Mouse (Mus musculus) layer of hippocampus, adult 8-10 months (tissue): ENCODE data around the gene Inpp4a. TPM values are rescaled to one million over a fixed set of nuclear protein-coding genes. Genes with fewer than 3 reads are reported as not detected.

Experiments used
- DNase-seq, 2 experiments: peaks; one replicate each; pipeline ENCODE4 v3.0.0; 2022; ENCODE audit warnings: low spot score in 2 of 2
- total RNA-seq, 4 experiments: library from RNA; stranded (reverse); gene quantifications; 2 replicates each; pipeline ENCODE4 v1.2.4; 2022

Inpp4a gene
- total RNA-seq, result 100 to 1,000 TPM; 157 to 181 (median 168) TPM

DNA sequence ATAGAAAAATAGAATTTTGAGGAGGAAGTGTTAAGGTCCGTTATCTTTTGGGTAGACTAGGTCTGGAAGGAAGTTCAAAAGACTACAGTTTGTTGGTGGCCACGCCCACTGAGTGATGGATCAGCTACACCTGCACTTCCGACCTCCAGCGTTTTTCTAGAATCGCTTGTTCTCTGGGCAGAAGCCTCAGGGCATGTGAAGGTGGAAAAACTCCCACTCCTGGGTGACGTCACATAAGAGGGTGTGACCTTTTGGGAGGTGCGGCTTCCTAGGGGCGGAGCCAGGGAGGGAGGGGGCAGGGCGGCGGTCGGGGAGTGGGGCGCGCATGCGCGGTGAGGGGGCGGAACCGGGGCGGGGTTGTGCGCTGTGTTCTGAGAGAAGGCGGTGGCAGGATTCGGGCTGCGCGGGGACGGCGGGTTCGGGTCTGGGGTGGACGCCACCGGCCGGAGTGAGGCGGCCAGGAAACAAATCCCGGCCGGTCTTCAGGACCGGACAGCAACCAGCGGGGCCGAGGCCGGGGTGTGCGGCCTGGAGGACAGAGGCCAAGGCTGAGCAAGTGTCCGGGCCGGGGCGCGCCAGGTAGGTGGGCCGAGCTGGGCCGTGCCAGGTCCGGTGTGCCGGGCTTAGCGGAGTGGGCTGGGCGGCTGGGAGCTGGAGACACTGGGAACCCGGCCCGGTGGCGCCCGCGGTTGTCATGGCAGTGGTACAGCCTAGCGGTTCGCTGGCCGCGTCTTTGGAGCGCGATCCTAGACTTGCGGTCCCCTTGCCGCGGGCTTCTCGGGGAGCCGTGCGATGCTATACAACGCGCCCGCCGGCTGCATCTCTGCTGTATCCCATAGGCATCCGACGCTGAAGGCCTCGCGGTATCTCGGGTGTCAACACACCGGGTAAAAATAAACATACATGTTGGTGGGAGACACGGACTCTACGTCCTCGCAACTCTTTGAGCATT lies at the start of gene Inpp4a:
Inpp4a (plus strand) TSS at position 326 of the 952 bp plus-strand sequence.
- DNase-seq, result peak; percentile 85 to 86

- peak; percentile 57 to 90 for DNase-seq
Observed at GRCm38 (mm10) chr1:37250643-37251310, 48.9 kb upstream of the Inpp4a start.

DNA sequence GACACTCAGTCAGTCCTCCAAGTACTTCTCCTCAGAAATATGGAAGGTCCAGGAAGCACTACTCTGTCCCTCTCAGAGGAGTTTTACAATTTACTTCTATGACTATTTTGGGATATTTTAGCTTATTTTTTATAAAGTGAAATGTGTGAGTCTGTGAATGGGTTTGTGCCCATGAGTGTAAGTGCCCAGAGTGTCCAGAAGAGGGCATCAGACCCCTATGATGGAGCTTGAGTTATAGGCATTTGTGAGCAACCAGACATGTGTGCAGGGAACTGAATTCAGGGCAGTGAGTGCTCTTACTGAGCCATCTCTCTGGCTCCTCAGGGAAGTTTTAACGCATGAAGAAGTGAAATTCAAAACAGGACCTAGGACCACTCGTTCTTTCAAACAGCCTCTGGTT lies 41.2 kb upstream of the Inpp4a start:
- DNase-seq, result no peak

DNA sequence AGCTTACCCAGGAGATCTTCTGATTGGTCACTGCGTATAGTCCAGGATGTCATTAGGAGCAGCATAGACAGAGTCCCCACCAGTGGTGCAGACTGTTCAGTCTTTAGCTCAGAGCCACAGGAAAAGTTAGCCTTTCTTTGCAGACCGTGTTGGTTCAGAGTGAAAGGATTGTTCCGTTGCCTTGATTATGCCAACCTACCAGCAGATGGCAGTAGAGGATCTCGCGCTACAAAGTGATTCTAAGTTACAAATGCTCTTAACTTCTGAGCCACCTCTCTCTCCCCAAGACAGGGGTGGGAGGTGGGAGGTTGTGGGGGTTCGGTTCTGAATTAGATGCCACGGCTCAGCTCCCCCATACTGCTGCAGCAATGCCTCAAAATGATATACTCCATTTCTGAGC lies 27.2 kb upstream of the Inpp4a start:
- DNase-seq, result peak; percentile 39 to 73

- no peak for DNase-seq
Observed at GRCm38 (mm10) chr1:37286556-37286955, 13.1 kb upstream of the Inpp4a start.

- no peak for DNase-seq
Observed at GRCm38 (mm10) chr1:37287748-37288147, 11.9 kb upstream of the Inpp4a start.

DNA sequence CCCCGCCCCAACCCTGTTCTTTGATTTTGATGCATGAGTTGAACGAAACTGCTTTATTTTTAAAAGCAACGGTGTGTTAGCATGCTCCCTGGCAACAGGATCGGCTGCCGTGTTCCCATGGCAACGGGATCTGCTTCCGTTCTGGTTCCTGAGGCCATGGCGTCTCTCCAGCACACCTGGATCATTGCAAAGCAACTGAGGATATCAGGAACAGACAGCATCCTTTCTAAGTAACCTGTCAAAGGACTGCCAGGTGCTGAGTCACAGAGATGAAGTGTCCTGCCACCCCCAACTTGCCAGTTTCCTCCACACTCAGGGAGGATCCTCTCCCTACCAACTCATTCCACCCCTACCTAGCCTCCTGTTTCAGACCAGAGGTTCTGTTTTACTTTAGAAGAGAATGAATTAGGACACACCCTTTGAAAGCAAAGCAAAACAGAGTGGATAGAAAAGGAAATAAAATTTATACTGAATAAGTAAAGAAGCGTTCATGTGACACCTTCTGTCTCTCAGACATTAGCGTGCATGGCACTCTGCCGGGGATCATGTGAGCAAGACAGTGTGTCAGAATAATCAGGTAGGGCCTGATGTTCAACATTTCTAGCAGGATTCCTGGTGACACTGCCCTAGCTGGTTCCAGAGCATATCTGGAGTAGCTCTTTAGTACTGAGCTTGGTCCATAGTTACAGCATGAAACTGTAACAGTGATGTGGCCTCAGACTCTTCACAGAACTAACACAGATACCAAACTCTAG lies 11.3 kb upstream of the Inpp4a start:
- peak; percentile 46 to 69 for DNase-seq

GRCm38 (mm10) chr1:37288941-37289340 lies 10.7 kb upstream of the Inpp4a start:
- no peak for DNase-seq

DNA sequence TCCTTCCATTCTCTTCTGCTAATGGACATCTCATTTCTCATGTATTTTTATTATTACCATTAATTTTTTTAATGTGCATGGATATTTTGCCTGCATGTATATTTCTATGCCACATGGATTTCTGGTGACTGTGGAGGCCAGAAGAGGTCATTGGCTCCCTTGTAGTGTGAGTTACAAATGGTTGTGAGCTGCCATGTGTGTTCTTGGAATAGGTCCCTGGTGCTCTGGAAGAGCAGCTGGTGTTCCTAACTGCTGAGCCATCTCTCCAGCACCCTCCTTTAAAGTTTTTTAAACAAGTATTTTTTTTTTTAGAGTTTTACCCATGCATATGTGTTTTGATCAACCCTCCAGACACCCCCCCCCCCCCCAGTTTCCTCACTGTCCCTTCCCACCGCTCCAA lies 3.3 kb upstream of the Inpp4a start:
- no peak for DNase-seq

- no peak for DNase-seq
Observed at GRCm38 (mm10) chr1:37298904-37299303, 761 bp upstream of the Inpp4a start.

GRCm38 (mm10) chr1:37300650-37301049 lies 985 bp downstream of the Inpp4a start:
- DNase-seq, result peak in 1 of 2 experiments; percentile 26

GRCm38 (mm10) chr1:37302801-37303200 lies 3.1 kb downstream of the Inpp4a start:
- no peak for DNase-seq

DNA sequence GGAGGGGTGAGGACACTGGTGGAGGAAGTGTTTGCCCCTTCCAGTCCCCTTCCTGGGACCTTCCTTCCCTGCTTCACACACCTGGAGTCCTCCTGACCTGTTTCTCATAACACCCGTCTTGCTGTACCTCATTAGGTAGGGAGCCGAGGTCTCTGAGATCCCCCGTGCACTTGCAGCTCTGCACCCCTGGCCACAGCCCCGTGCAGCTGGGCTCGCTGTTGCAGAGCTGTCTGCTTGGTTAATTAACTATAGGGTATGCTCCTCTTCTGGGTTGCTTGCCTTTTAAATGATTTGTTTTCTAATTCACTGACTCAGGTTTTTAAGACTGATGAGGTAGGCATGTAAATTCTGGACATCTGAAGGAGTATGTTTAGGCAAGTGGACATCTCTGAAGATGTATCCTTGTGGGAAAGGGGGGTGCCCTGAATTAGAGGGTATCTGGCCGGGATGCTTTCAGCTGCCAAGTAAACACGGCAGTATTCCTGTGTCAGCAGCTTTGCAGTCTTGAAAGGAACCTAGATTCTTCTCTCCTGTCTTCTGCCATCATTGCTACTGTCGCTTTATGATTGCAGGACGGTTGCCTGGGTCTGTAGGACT lies 6.1 kb downstream of the Inpp4a start:
- DNase-seq, result no peak

- no peak for DNase-seq
Observed at GRCm38 (mm10) chr1:37307586-37307985, 7.9 kb downstream of the Inpp4a start.

- no peak for DNase-seq
Observed at GRCm38 (mm10) chr1:37308021-37308742, 8.5 kb downstream of the Inpp4a start.

- no peak for DNase-seq
Observed at GRCm38 (mm10) chr1:37308743-37309100, 9.1 kb downstream of the Inpp4a start.

GRCm38 (mm10) chr1:37309939-37310515 lies 10.4 kb downstream of the Inpp4a start:
- DNase-seq, result no peak

- DNase-seq, result no peak
Observed at GRCm38 (mm10) chr1:37314338-37314737, 14.7 kb downstream of the Inpp4a start.

GRCm38 (mm10) chr1:37317644-37318285 lies 18.1 kb downstream of the Inpp4a start:
- DNase-seq, result no peak

DNA sequence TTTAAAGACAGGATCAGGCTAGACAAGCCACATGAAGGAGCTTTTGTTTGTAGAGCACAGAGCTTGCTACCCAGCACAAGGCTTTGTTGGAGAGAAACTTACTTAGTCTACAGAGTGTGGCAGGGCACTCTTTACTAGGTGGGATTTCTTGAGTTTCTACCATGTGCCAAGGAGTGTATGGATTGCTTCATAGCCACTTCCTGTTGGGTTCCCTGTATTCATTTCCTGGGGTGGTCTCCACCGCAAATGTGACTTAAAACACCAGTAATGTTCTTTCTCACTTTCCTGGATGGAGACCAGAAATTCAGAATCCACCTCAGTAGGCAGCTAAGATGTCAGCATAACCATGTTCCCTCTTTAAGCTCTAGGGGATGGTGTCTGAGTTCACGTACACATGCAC lies 18.9 kb downstream of the Inpp4a start:
- DNase-seq, result no peak
